Mouse (Mus musculus): ENCODE measurements around the gene Il17ra.

Il17ra gene

GRCm38 (mm10) chr6:120488647-120489046, 25.6 kb downstream of the Il17ra start:
- CTCF ChIA-PET: interaction anchor here in 1 of 4 experiments (0.6 kb wide), 1 partner anchor 282 kb away, joined by 5 read pairs; no protein-coding TSS in a partner anchor

GRCm38 (mm10) chr6:120489461-120489860, 26.4 kb downstream of the Il17ra start:
- POLR2A ChIA-PET: no interaction called here
- CTCF ChIA-PET: interaction anchor here in 1 of 4 experiments (0.7 kb wide), 1 partner anchor 76 kb away, joined by 3 read pairs; no protein-coding TSS in a partner anchor

More at GRCm38 (mm10) chr6:120488647-120489046, 25.6 kb downstream of the Il17ra start:
- POLR2A ChIA-PET: interaction anchor here in 2 of 4 experiments (0.6 to 1.2 kb wide), 2 partner anchors 10 to 236 kb away, joined by 3 read pairs; no protein-coding TSS in a partner anchor

GRCm38 (mm10) chr6:120491064-120491463, 28.0 kb downstream of the Il17ra start:
- CTCF ChIA-PET: no interaction called here
- POLR2A ChIA-PET: interaction anchor here in 1 of 4 experiments (2.2 kb wide), 1 partner anchor 8 kb away, joined by 12 read pairs; no protein-coding TSS in a partner anchor

GRCm38 (mm10) chr6:120491862-120492498, 28.9 kb downstream of the Il17ra start:
- ChIA-PET POLR2A (interaction anchor here in 3 of 4 experiments (0.8 to 2.2 kb wide), 3 partner anchors 8 to 19 kb away, joined by 3 to 12 read pairs (median 3); no protein-coding TSS in a partner anchor), CTCF (interaction anchor here in 3 of 4 experiments (0.6 to 1.9 kb wide), 5 partner anchors 9 to 782 kb away, joined by 3 to 20 read pairs (median 7); no protein-coding TSS in a partner anchor)

GRCm38 (mm10) chr6:120492499-120493373, 29.7 kb downstream of the Il17ra start:
- ChIA-PET CTCF (interaction anchor here in 3 of 4 experiments (0.6 to 4.0 kb wide), 6 partner anchors 10 to 405 kb away, joined by 4 to 20 read pairs (median 8); no protein-coding TSS in a partner anchor), POLR2A (interaction anchor here in 3 of 4 experiments (0.7 to 6.2 kb wide), 10 partner anchors 9 to 251 kb away, joined by 3 to 45 read pairs (median 4); no protein-coding TSS in a partner anchor)

- ChIA-PET POLR2A (interaction anchor here in 2 of 4 experiments (0.7 to 6.2 kb wide), 13 partner anchors 11 to 250 kb away, joined by 3 to 45 read pairs (median 4); no protein-coding TSS in a partner anchor), CTCF (interaction anchor here in 2 of 4 experiments (1.0 to 4.0 kb wide), 8 partner anchors 11 to 405 kb away, joined by 3 to 20 read pairs (median 10); partner anchors contain the start of gene Hdhd5 (in 1 of the 2))
Observed at GRCm38 (mm10) chr6:120493374-120494181, 30.5 kb downstream of the Il17ra start, which contains the start of gene Tmem121b. Gene Tmem121b (minus strand): TSS chr6:120493807.

- CTCF ChIA-PET: interaction anchor here (0.6 to 4.0 kb wide), 11 partner anchors 13 to 1894 kb away, joined by 3 to 15 read pairs (median 4); no protein-coding TSS in a partner anchor
Observed at GRCm38 (mm10) chr6:120496544-120496943, 33.5 kb downstream of the Il17ra start.

GRCm38 (mm10) chr6:120504051-120504450, 41.0 kb downstream of the Il17ra start:
- CTCF ChIA-PET: no interaction called here

More at GRCm38 (mm10) chr6:120496544-120496943, 33.5 kb downstream of the Il17ra start:
- POLR2A ChIA-PET: interaction anchor here in 2 of 4 experiments (0.7 to 6.2 kb wide), 7 partner anchors 9 to 562 kb away, joined by 3 to 45 read pairs (median 3); no protein-coding TSS in a partner anchor

GRCm38 (mm10) chr6:120505531-120505930, 42.5 kb downstream of the Il17ra start:
- ChIA-PET CTCF (interaction anchor here in 1 of 4 experiments (0.9 kb wide), 1 partner anchor 22 kb away, joined by 4 read pairs; no protein-coding TSS in a partner anchor), POLR2A (interaction anchor here in 3 of 4 experiments (0.6 to 2.4 kb wide), 5 partner anchors 9 to 105 kb away, joined by 3 to 7 read pairs (median 3); no protein-coding TSS in a partner anchor)

More at GRCm38 (mm10) chr6:120504051-120504450, 41.0 kb downstream of the Il17ra start:
- POLR2A ChIA-PET: no interaction called here

- POLR2A ChIA-PET: interaction anchor here in 1 of 4 experiments (6.5 kb wide), 1 partner anchor 12 kb away, joined by 45 read pairs; the partner anchor contains the start of gene Tmem121b
- CTCF ChIA-PET: no interaction called here
Observed at GRCm38 (mm10) chr6:120508645-120509044, 45.6 kb downstream of the Il17ra start.

GRCm38 (mm10) chr6:120509975-120510374, 46.9 kb downstream of the Il17ra start:
- CTCF ChIA-PET: interaction anchor here in 2 of 4 experiments (0.5 to 0.9 kb wide), 6 partner anchors 14 to 620 kb away, joined by 3 to 5 read pairs (median 3); no protein-coding TSS in a partner anchor
- POLR2A ChIA-PET: interaction anchor here in 2 of 4 experiments (0.9 to 6.5 kb wide), 12 partner anchors 11 to 202 kb away, joined by 3 to 45 read pairs (median 5); partner anchors contain the start of genes Tmem121b (in 2 of the 2) and Hdhd5 (in 1 of the 2)

GRCm38 (mm10) chr6:120510425-120510824, 47.4 kb downstream of the Il17ra start:
- CTCF ChIA-PET: interaction anchor here in 3 of 4 experiments (0.5 to 1.4 kb wide), 7 partner anchors 14 to 620 kb away, joined by 3 to 5 read pairs (median 3); no protein-coding TSS in a partner anchor
- POLR2A ChIA-PET: interaction anchor here in 3 of 4 experiments (0.9 to 6.5 kb wide), 18 partner anchors 10 to 312 kb away, joined by 3 to 45 read pairs (median 4); partner anchors contain the start of genes Tmem121b (in 2 of the 3), Atp6v1e1 (in 1 of the 3), Hdhd5 (in 1 of the 3) and Kdm5a (in 1 of the 3)

- CTCF ChIA-PET: interaction anchor here in 3 of 4 experiments (0.5 to 1.4 kb wide), 4 partner anchors 16 to 228 kb away, joined by 3 to 5 read pairs (median 3); no protein-coding TSS in a partner anchor
- POLR2A ChIA-PET: interaction anchor here in 3 of 4 experiments (0.8 to 6.5 kb wide), 18 partner anchors 9 to 312 kb away, joined by 3 to 45 read pairs (median 4); partner anchors contain the start of genes Hdhd5 (in 2 of the 3), Kdm5a (in 2 of the 3), Tmem121b (in 2 of the 3) and Atp6v1e1 (in 1 of the 3)
Observed at GRCm38 (mm10) chr6:120511212-120511611, 48.2 kb downstream of the Il17ra start.

GRCm38 (mm10) chr6:120516422-120516821, 53.4 kb downstream of the Il17ra start:
- ChIA-PET POLR2A (interaction anchor here in 1 of 4 experiments (1.4 to 4.8 kb wide), 2 partner anchors 14 to 23 kb away, joined by 3 to 29 read pairs; partner anchors contain the start of genes Hdhd5 and Tmem121b), CTCF (no interaction called here)

GRCm38 (mm10) chr6:120516879-120517278, 53.8 kb downstream of the Il17ra start:
- POLR2A ChIA-PET: interaction anchor here in 1 of 4 experiments (1.0 to 4.8 kb wide), 3 partner anchors 13 to 23 kb away, joined by 3 to 29 read pairs (median 4); partner anchors contain the start of genes Hdhd5 and Tmem121b

GRCm38 (mm10) chr6:120517311-120517710, 54.3 kb downstream of the Il17ra start:
- POLR2A ChIA-PET: interaction anchor here in 1 of 4 experiments (1.0 to 4.8 kb wide), 3 partner anchors 13 to 24 kb away, joined by 3 to 29 read pairs (median 4); partner anchors contain the start of genes Hdhd5 and Tmem121b
- CTCF ChIA-PET: interaction anchor here in 2 of 4 experiments (0.6 to 1.6 kb wide), 2 partner anchors 22 to 60 kb away, joined by 5 to 6 read pairs; no protein-coding TSS in a partner anchor

More at GRCm38 (mm10) chr6:120516879-120517278, 53.8 kb downstream of the Il17ra start:
- CTCF ChIA-PET: interaction anchor here in 2 of 4 experiments (0.6 to 1.6 kb wide), 2 partner anchors 22 to 60 kb away, joined by 5 to 6 read pairs; no protein-coding TSS in a partner anchor
